Mouse (Mus musculus) liver, postnatal 0 days (tissue): ENCODE results near the gene Gmfb.

Experiments
- CTCF ChIP-seq: sonication (generic); IDR thresholded peaks from 2 replicates; pipeline ENCODE4 v1.5.1; 2016; ENCODE audit warnings: antibody characterized with exemption, low read depth
- EP300 ChIP-seq: IDR thresholded peaks from 2 replicates; pipeline ENCODE4 v1.6.1; 2016; ENCODE audit warnings: antibody characterized with exemption, low read depth, mild to moderate bottlenecking

DNA sequence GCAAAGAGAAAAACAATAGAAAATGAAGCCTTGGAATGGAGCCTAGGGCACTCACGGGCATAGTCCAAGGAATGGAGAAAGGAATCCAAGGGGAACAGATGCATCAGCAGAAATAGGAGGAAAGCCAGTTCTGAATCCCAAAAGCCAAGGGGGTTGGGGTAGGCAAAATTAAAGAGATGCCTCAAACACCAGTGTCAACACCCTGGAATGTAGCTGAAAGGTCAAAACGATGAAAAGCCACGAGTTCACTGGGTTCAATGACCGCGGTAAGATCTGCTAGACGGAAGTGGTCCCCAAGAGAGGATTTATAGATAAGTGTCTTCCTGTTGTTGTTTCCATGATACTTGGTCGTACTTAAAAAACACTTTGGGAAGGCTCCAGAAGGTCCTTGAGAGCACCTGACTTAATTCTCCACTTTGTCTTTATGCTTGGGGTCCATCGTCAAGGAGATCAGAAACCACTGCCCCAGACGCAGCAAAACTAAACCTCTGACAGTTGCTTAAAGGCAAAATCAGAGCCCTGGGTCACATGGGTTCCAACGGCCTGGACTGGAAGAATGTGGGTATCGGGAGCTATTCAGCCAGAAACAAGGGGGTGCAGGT is 670 bp downstream of the Gmfb start:
- TF ChIP-seq CTCF (no peak), EP300 (0 out of 2 replicates have a peak, but pooled peaks have one; percentile 9)
